Mouse (Mus musculus) midbrain, embryonic 10.5 days (tissue): ENCODE data around the gene Osm. TPM values are rescaled to one million over a fixed set of nuclear protein-coding genes. Genes with fewer than 3 reads are reported as not detected.

ENCODE experiments used
- DNase-seq: peaks from one replicate; pipeline ENCODE4 v3.0.0-alpha.2; 2017; ENCODE audit warnings: low spot score
- H3K27ac ChIP-seq: fragments of 300-500 bp; sonication (generic); replicated peaks from 2 replicates; pipeline ENCODE4 v1.5.1; 2016; ENCODE audit warnings: mild to moderate bottlenecking
- H3K27me3 ChIP-seq: fragments of 300-500 bp; sonication (generic); 2 replicates; pipeline ENCODE4 v1.6.1; 2016; ENCODE audit warnings: low read depth, mild to moderate bottlenecking; ENCODE audit not compliant: poor library complexity, severe bottlenecking
- H3K36me3 ChIP-seq: fragments of 300-500 bp; sonication (generic); 2 replicates; pipeline ENCODE4 v1.6.1; 2016; ENCODE audit warnings: mild to moderate bottlenecking, moderate library complexity
- H3K4me1 ChIP-seq: fragments of 300-500 bp; sonication (generic); 2 replicates; pipeline ENCODE4 v1.6.1; 2016
- H3K4me3 ChIP-seq: fragments of 300-500 bp; sonication (generic); 2 replicates; pipeline ENCODE4 v1.5.1; 2016; ENCODE audit warnings: mild to moderate bottlenecking, moderate library complexity
- H3K9me3 ChIP-seq: fragments of 300-500 bp; sonication (generic); replicated peaks from 2 replicates; pipeline ENCODE4 v1.6.1; 2016; ENCODE audit warnings: mild to moderate bottlenecking
- WGBS: fragments of 180-500 bp; shearing (Covaris S2); methylation state at CpG from one replicate; pipeline ENCODE4 v1.1.7; 2016; 5-methylcytosine and 5-hydroxymethylcytosine counted together
- polyA plus RNA-seq: library from polyadenylated mRNA; unstranded; fragments of >200 nt; fragmentation: Nextera tagmentation; extraction: Ambion mirVana; gene quantifications from 2 replicates; pipeline ENCODE4 v1.2.1, GENCODE M21; 2016

Osm gene
- polyA plus RNA-seq, 1 experiment from 2014 or later: 0.05 TPM

DNA sequence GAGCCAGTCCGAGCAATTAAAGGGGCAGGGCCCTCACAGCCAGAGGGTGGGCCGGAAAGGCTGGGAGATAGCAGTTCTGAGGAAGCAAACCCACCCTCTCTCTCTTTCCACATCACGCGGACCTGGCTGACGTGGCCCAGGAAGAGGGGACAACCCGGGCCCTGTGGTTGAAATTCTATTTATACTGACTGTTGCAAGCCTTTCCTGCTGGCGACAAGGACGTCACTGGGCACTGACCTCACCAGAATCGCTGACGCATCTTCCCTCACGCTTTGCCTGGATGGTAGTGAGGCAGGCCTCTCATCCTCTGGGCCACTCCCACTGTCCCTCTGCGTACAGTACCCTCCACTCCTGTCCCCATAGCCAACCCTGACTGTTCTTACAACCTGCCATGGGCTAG lies 3.6 kb upstream of the Osm start:
- H3K4me3 ChIP-seq: no peak overlapping the region
- no peak for DNase-seq

DNA sequence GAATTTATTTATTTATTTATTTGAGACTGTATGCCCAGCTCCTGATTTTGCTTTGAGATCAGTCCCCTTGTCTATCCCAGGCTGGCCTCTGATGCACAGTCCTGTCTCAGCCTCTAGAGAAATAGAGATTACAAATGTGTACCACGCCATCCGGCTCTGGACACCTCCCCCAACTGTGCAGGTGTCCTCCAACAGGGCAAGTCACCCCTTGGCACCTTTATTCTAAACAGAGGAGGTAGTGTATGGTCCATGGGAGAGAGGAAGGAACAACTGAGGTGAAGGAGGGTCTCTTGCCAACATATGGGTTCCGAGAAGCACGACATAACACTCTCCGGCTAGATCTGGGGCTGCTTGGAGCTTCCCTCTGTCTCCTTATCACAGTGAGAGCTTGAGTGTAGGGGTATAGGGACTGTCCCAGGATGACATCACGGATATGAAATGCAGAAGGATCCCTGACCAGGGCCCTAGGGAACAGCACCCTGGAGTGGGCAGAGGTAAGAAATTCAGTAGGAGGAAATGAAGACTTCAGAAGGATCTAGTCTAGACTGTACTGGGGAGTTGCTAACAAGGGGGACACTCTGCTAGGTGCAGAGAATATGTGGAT lies 1.1 kb upstream of the Osm start:
- no peak for DNase-seq

More for the DNA sequence above, 3.6 kb upstream of the Osm start:
- H3K27me3 ChIP-seq: no peaks in the 10 kb centered on the region
- H3K4me1 ChIP-seq: peaks cover 14% of the 10 kb centered on the region
- H3K36me3 ChIP-seq: no peaks in the 10 kb centered on the region
- 80% methylated on average over 12 of the region's 12 CpGs for WGBS
- no peak overlapping the region for H3K27ac ChIP-seq
- no peaks in the 10 kb centered on the region for H3K9me3 ChIP-seq

DNA sequence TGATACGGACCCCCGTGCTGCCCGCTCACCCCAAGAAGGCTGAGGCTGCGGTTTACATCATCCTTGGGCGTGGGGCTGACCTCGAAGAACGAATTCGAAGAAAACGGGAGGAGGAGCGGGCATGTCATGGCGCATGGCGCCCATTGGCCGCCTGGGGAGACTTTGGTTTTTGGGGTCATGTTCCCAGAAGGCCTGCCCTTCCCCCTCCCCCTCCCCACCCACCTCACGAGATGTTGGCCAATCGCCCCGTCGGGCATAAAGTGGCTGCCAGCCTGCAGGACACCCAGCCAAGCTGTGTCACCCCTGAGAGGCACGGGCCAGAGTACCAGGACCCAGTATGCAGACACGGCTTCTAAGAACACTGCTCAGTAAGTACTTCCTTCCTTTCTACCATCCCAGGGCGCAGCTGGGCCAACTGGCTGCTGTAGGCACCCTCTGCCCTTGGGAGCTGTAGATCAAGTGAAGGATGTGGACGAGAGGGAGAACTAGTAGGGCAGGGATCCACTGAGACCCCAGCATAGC lies 387 bp downstream of the Osm start:
- no peaks in the 10 kb centered on the region for H3K36me3 ChIP-seq
- WGBS: 93% methylated on average over 20 of the region's 21 CpGs
- DNase-seq: no peak
- H3K4me1 ChIP-seq: 0 out of 2 replicates have a peak, but pooled peaks cover 2% of the 10 kb centered on the region
- no peak overlapping the region for H3K4me3 ChIP-seq
- no peaks in the 10 kb centered on the region for H3K27me3 ChIP-seq
- no peaks in the 10 kb centered on the region for H3K9me3 ChIP-seq
- no peak overlapping the region for H3K27ac ChIP-seq

More for the DNA sequence above, 1.1 kb upstream of the Osm start:
- H3K27me3 ChIP-seq: no peaks in the 10 kb centered on the region
- 91% methylated on average over 6 of the region's 6 CpGs for WGBS
- no peaks in the 10 kb centered on the region for H3K9me3 ChIP-seq
- H3K4me1 ChIP-seq: 0 out of 2 replicates have a peak, but pooled peaks cover 2% of the 10 kb centered on the region
- H3K4me3 ChIP-seq: no peak overlapping the region
- no peaks in the 10 kb centered on the region for H3K36me3 ChIP-seq
- no peak overlapping the region for H3K27ac ChIP-seq

DNA sequence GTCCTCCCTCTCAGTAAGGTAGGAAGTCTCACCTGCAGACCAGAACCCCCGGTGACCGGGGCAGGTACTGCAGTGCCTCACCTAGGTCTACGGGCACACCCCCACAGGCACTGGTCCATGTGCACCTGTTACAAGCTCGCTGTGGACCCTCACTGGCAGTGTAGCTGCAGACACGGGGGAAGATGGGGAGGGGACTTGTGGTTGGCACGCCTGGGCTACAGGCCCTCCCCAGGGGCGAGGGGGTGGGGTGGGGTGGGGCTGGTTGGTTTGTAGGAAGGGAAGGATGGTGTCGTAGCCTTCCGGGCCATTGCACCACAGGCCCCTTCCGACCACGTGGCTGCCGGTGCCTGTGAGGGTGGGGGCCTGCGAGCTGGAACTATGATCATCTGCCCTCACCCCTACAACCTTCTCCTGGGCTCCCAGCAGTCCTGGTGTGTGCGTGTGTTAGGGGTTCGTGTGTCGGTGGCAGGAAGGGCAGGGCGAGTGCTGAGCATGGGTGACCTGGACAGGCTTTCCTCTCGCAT lies 1.2 kb downstream of the Osm start:
- Histone ChIP-seq H3K4me1 (0 out of 2 replicates have a peak, but pooled peaks cover 2% of the 10 kb centered on the region), H3K27me3 (no peaks in the 10 kb centered on the region), H3K4me3 (no peak overlapping the region), H3K36me3 (no peaks in the 10 kb centered on the region), H3K27ac (no peak overlapping the region), H3K9me3 (no peaks in the 10 kb centered on the region)
- 83% methylated on average over 18 of the region's 18 CpGs for WGBS
- DNase-seq: no peak

DNA sequence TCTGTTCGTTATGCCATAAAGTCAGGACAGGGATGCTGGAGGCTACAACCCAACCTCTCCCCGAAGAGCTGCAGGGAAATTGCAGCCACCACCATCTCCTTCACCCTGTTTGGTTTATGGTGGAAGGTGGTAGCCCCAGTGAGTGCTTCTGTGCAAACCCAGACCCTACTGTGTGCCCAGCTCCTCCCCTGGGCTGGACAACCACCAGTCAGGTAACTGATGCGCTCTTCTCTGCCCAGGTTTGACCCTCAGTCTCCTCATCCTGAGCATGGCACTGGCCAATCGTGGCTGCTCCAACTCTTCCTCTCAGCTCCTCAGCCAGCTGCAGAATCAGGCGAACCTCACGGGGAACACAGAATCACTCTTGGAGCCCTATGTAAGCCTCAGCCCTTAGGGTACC lies 1.9 kb downstream of the Osm start:
- no peak for DNase-seq
- Histone ChIP-seq H3K27me3 (no peaks in the 10 kb centered on the region), H3K9me3 (no peaks in the 10 kb centered on the region), H3K36me3 (no peaks in the 10 kb centered on the region), H3K27ac (no peak overlapping the region), H3K4me1 (0 out of 2 replicates have a peak, but pooled peaks cover 2% of the 10 kb centered on the region), H3K4me3 (no peak overlapping the region)
- 89% methylated on average over 6 of the region's 6 CpGs for WGBS

DNA sequence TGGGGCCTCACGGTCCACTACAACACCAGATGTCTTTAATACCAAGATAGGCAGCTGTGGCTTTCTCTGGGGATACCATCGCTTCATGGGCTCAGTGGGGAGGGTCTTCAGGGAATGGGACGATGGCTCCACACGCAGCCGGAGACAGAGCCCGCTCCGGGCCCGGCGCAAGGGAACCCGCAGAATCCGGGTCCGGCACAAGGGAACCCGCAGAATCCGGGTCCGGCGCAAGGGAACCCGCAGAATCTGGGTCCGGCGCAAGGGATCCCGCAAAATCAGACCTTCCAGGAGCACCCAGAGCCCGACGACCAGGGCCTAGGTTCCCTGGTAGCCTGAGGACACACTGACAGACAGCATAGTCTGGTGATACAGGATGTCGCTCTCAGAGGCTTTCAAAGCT lies 3.5 kb downstream of the Osm start:
- H3K4me1 ChIP-seq: 0 out of 2 replicates have a peak, but pooled peaks cover 2% of the 10 kb centered on the region
- no peak overlapping the region for H3K27ac ChIP-seq
- 94% methylated on average over 23 of the region's 23 CpGs for WGBS
- no peak overlapping the region for H3K4me3 ChIP-seq
- no peak for DNase-seq
- H3K9me3 ChIP-seq: no peaks in the 10 kb centered on the region
- H3K27me3 ChIP-seq: no peaks in the 10 kb centered on the region
- no peaks in the 10 kb centered on the region for H3K36me3 ChIP-seq

DNA sequence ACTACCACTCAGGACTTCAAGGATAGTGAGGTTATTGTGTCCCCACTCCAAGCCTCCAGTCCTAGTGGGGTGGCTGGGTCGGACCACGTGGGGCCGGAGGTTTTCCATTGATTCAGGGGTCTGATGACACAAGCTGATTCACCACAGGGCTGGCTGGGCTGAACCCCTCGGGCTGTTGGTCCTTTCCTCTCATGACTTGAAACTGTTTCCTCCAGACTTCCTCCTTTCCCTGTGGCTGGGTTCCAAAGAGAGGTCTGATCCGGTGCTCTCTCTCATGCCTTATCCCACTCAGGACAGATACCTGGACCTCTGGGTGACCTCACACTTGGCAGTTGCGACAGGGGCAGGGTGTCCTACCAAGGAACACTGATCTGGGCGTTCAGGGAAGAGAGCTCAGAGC lies 3.9 kb downstream of the Osm start:
- H3K9me3 ChIP-seq: no peaks in the 10 kb centered on the region
- no peaks in the 10 kb centered on the region for H3K27me3 ChIP-seq
- 0 out of 2 replicates have a peak, but pooled peaks cover 2% of the 10 kb centered on the region for H3K4me1 ChIP-seq
- DNase-seq: no peak
- WGBS: 73% methylated on average over 7 of the region's 7 CpGs
- H3K36me3 ChIP-seq: no peaks in the 10 kb centered on the region
- no peak overlapping the region for H3K4me3 ChIP-seq
- H3K27ac ChIP-seq: no peak overlapping the region

DNA sequence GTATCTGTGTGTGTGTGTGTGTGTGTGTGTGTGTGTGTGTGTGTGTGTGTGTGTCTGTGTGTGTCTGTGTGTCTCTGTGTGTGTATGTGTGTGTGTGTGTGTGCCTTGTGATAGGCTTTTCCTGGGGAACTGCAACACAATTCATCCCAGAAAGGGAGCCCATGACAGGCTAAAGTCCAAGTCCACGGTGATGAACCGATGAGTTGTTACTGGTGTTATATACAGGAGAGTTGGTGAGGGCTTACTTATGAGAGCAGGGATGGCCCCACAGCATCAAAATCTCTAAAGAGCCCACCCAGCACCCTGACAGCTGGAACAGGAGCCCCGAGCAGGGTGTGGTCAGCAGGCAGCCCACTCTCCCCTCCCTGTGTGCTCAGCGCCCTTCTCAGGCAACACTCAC lies 5.0 kb downstream of the Osm start:
- no peak overlapping the region for H3K27ac ChIP-seq
- WGBS: 83% methylated on average over 4 of the region's 4 CpGs

DNA sequence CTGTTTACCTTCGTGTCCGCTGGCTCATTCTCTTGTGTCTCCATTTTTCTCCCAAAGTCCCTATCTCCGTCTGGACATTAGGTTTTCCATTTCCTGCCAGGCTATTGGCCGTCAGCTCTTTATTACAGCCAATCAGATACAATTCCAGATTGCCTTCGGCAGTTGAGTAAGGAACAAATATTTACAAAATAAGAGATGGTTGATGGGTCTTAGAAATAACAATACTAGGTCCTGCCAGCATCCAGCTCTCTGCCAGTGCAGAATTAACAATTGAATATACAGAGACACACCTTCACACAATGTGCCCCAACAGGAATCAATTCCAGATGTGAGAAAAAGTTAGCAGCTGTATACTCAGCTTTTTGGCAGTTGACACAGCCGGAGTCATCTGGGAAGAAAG lies 9.9 kb downstream of the Osm start:
- Histone ChIP-seq H3K9me3 (no peaks in the 10 kb centered on the region), H3K27me3 (no peaks in the 10 kb centered on the region), H3K4me1 (peaks cover 8% of the 10 kb centered on the region; the same call in 1 of the 2 replicates), H3K4me3 (no peak overlapping the region), H3K36me3 (no peaks in the 10 kb centered on the region), H3K27ac (no peak overlapping the region)
- WGBS: 84% methylated on average over 6 of the region's 6 CpGs
- DNase-seq: no peak

More for the DNA sequence above, 5.0 kb downstream of the Osm start:
- Histone ChIP-seq H3K4me1 (no peaks in the 10 kb centered on the region), H3K27me3 (no peaks in the 10 kb centered on the region), H3K9me3 (no peaks in the 10 kb centered on the region), H3K36me3 (no peaks in the 10 kb centered on the region), H3K4me3 (no peak overlapping the region)
- DNase-seq: no peak

DNA sequence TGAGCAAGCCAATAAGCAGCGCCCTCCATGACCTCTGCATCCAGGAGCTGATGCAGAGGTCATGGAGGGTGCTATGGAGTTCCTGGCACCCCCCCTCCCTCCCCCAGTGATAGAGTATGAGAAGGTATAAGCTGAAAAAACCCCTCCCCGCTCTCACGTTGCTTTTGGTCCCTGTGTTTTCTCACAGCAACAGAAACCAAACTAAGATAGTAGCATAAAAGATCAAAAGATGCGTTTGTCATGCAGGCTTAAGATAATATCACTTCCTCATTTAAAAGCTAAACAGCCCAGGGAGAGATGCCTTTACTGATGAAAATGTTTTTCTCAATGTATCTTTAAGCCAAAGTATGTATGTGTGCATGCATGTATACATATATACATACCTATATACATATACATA lies 10.4 kb downstream of the Osm start:
- WGBS: 83% methylated on average over 4 of the region's 4 CpGs
- DNase-seq: no peak
- no peaks in the 10 kb centered on the region for H3K27me3 ChIP-seq

DNA sequence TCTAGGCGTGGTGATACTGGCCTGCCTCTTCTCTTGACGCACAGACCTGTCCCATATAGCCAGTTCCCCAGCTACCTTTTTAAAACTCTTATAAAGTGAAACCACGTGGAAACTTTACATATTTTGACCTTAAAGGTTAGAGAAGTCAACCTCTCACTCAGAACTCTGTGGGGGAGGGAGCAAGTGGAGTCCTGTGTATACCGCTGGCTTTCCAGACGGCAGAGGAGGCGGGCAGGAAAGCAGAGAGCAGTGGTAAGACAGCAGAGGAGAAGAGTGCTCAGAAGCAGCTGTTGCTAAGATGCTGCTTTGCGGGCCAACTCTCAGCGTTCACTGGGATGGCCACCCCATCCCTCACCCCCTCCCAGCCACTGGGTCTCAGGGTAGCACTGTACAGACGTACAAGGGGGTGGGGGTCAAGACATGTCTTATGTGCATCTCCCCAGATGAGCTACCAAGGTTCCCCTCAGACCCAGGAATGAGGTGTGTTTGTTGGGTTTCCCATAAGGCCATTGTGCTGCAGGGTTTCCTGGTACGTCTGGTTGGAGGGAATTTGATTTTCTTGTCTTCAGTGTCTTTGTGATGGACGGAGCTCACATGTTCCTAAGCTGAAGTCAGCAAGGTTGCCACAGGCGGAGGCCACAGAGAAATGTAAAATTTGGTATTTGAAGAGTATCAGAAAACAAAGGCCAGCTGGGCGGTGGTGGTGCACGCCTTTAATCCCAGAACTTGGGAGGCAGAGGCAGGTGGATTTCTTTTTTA lies 11.2 kb downstream of the Osm start:
- DNase-seq: no peak

More for the DNA sequence above, 10.4 kb downstream of the Osm start:
- Histone ChIP-seq H3K4me1 (peaks cover 8% of the 10 kb centered on the region; the same call in 1 of the 2 replicates), H3K4me3 (no peak overlapping the region), H3K9me3 (no peaks in the 10 kb centered on the region), H3K27ac (no peak overlapping the region), H3K36me3 (no peaks in the 10 kb centered on the region)

DNA sequence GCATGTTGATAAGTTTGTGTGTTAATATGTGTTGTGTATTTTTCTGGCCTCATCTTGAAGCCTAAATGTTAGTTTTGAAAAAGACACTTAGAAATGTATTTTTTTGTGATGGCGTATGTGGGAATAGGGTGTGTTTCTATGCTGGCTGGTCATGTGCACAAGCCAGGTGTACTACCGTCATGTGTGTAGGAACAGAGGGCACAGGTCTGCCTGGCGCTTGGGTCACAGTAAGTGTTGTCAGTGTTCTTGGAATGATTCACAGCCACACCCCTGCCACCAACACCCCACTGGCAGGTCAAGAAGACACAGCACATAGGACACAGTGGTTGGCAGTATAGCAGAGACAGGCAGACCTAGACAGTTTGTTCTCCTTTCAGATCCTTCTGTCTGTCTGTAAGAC lies 12.9 kb downstream of the Osm start:
- Histone ChIP-seq H3K27me3 (no peaks in the 10 kb centered on the region), H3K27ac (no peak overlapping the region)
- 93% methylated on average over 3 of the region's 3 CpGs for WGBS

More for the DNA sequence above, 11.2 kb downstream of the Osm start:
- Histone ChIP-seq H3K27ac (no peak overlapping the region), H3K9me3 (no peaks in the 10 kb centered on the region), H3K27me3 (no peaks in the 10 kb centered on the region), H3K4me3 (no peak overlapping the region), H3K4me1 (peaks cover 8% of the 10 kb centered on the region; the same call in 1 of the 2 replicates), H3K36me3 (no peaks in the 10 kb centered on the region)
- WGBS: 81% methylated on average over 14 of the region's 14 CpGs

DNA sequence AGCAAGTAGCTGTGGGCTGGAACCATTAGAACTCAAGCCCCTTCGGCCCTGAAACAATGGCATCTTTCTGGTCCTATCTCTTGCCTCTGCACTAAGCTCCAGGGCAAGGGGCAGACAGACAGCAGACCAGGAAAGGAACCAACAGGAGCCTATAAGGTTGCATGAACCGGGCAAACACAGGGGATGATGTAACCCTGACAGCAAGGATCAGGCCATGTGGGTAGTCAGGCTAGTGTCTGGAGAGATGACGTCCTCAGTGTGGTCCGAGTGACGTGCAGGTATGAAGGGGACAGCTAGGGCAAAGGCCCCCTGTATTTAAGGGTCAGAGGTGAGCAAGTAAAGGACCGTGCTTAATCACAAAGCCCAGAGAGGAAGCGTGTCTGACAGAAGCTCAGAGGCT lies 14.1 kb downstream of the Osm start:
- DNase-seq: no peak
- Histone ChIP-seq H3K27me3 (no peaks in the 10 kb centered on the region), H3K9me3 (no peaks in the 10 kb centered on the region), H3K4me3 (no peak overlapping the region), H3K27ac (no peak overlapping the region), H3K36me3 (no peaks in the 10 kb centered on the region), H3K4me1 (peaks cover 8% of the 10 kb centered on the region; the same call in 1 of the 2 replicates)
- 78% methylated on average over 7 of the region's 7 CpGs for WGBS

More for the DNA sequence above, 12.9 kb downstream of the Osm start:
- Histone ChIP-seq H3K4me1 (peaks cover 8% of the 10 kb centered on the region; the same call in 1 of the 2 replicates), H3K9me3 (no peaks in the 10 kb centered on the region), H3K4me3 (no peak overlapping the region), H3K36me3 (no peaks in the 10 kb centered on the region)
- no peak for DNase-seq
